Comparison of ENCODE assay signal across 8 mouse cellular contexts in genomic region chr8:46616879-46617689, GRCm38 (mm10). TPM values are rescaled to one million over a fixed set of nuclear protein-coding genes. Genes with fewer than 3 reads are reported as not detected.
DNase-seq lines count a peak whose midpoint lies in the region; ATAC-seq lines count a peak whose summit lies in the region.

Gene Primpol (minus strand): TSS chr8:46617212.
Gene Casp3 (plus strand): TSS chr8:46617291.

- peak within 1 kb of the TSS; percentile 87 for H3K4me3 ChIP-seq in hindbrain, embryonic 11.5 days (ENCODE audit: low read depth, low read length)

- H3K4me1 ChIP-seq in hindbrain, embryonic 11.5 days (replicated peaks; ENCODE audit: control insufficient read depth, insufficient read depth, low read length), result 0 out of 2 replicates have a peak, but pooled peaks cover 2% of the 10 kb centered on the region

- peak within 1 kb of the TSS; percentile 82 for H3K27ac ChIP-seq in hindbrain, embryonic 11.5 days (ENCODE audit: low read depth, low read length)

- H3K4me2 ChIP-seq in hindbrain, embryonic 11.5 days (replicated peaks; ENCODE audit: low read depth, low read length), result peak within 1 kb of the TSS; percentile 74

- H3K36me3 ChIP-seq in hindbrain, embryonic 11.5 days (ENCODE audit: control insufficient read depth, insufficient read depth, low read length), result no peaks in the 10 kb centered on the region

- DNase-seq in Muller cell, postnatal 12 days (ENCODE audit: inconsistent ontology term), result peak; percentile 98
- DNase-seq in cerebellum, adult 9-11 months, result peak; percentile 94
- peak; percentile 87 to 95 for DNase-seq in frontal cortex, adult 2 months (ENCODE audit: extremely low spot score in 1 of 2, low spot score in 1 of 2)
- peak; percentile 97 for DNase-seq in hindbrain, embryonic 11.5 days (ENCODE audit: low spot score)
- peak; percentile 91 to 95 for DNase-seq in layer of hippocampus, postnatal 14 days (ENCODE audit: low spot score in 2 of 2)
- peak; percentile 98 for DNase-seq in lung, postnatal 14 days
- peak; percentile 88 for DNase-seq in retina, adult 2 months (ENCODE audit: low read depth, low spot score)
- peak; percentile 96 to 97 for DNase-seq in thymus, postnatal 36 days

- H3K27me3 ChIP-seq in hindbrain, embryonic 11.5 days (ENCODE audit: control insufficient read depth, insufficient read depth, low read length), result no peaks in the 10 kb centered on the region

- no peaks in the 10 kb centered on the region for H3K9me3 ChIP-seq in hindbrain, embryonic 11.5 days (ENCODE audit: control insufficient read depth, low read length)

- 1% methylated on average over 53 of the region's 54 CpGs for WGBS in hindbrain, embryonic 11.5 days

- H3K9ac ChIP-seq in hindbrain, embryonic 11.5 days (ENCODE audit: low read depth, low read length), result peak within 1 kb of the TSS; percentile 85

- ATAC-seq in hindbrain, embryonic 11.5 days (ENCODE audit: low FRiP score), result peak; percentile 98

RNA-seq across cellular contexts. Expression of gene Primpol, which starts in this region (rescaled TPM):
- polyA plus RNA-seq in frontal cortex, adult 2 months (2012; rRNA removed), result 2.4 and 2.7 TPM in 2 replicates
- 9.3 and 10.0 TPM in 2 replicates for polyA plus RNA-seq in hindbrain, embryonic 11.5 days (2014; fragmentation: Nextera tagmentation; extraction: Ambion mirVana)
- 1 to 10 TPM; 4.2 to 6.0 TPM for total RNA-seq in layer of hippocampus, postnatal 14 days (2021)

RNA-seq across cellular contexts. Expression of gene Casp3, which starts in this region (rescaled TPM):
- 22.5 and 24.7 TPM in 2 replicates for polyA plus RNA-seq in frontal cortex, adult 2 months (2012; rRNA removed)
- polyA plus RNA-seq in hindbrain, embryonic 11.5 days (2014; fragmentation: Nextera tagmentation; extraction: Ambion mirVana), result 134 and 171 TPM in 2 replicates
- 10 to 100 TPM; 25.5 to 25.9 TPM for total RNA-seq in layer of hippocampus, postnatal 14 days (2021)

Comparison
In these comparisons a context has a peak if more than half of its experiments do, and no peak if none do; other contexts are left out.
1. Peak in every context shown above with its lines: DNase-seq, ATAC-seq, H3K4me3 ChIP-seq and H3K27ac ChIP-seq.